Mouse (Mus musculus) ES-E14 (cell line): ENCODE measurements around the gene Dclk2. TPM values are rescaled to one million over a fixed set of nuclear protein-coding genes. Genes with fewer than 3 reads are reported as not detected.

ENCODE experiments used
- DNase-seq: peaks from one replicate; pipeline ENCODE4 v3.0.0-alpha.2; 2013; ENCODE audit warnings: low read depth, low spot score
- H3K27ac ChIP-seq: 2 replicates; pipeline ENCODE4 v1.5.1; 2012; ENCODE audit warnings: low read depth, mild to moderate bottlenecking, low read length, moderate library complexity, mixed read lengths; ENCODE audit not compliant: poor library complexity, insufficient read depth, severe bottlenecking
- H3K36me3 ChIP-seq: 2 replicates; pipeline ENCODE4 v1.6.1; 2012; ENCODE audit warnings: mild to moderate bottlenecking, low read length, moderate library complexity, mixed read lengths; ENCODE audit not compliant: control insufficient read depth, poor library complexity, insufficient read depth, severe bottlenecking
- H3K4me1 ChIP-seq, 2 experiments: fragments of 150-350 bp in 1 of 2; sonication (generic) in 1 of 2; 2 replicates each; pipeline ENCODE4 v1.6.1; 2012; ENCODE audit warnings: low read length in 2 of 2, mild to moderate bottlenecking in 1 of 2, mixed read lengths in 1 of 2; ENCODE audit not compliant: control insufficient read depth in 2 of 2, insufficient read depth in 2 of 2, poor library complexity in 1 of 2
- H3K4me3 ChIP-seq, 2 experiments: fragments of 150-350 bp in 1 of 2; sonication (generic) in 1 of 2; 2 replicates each; pipeline ENCODE4 v1.5.1; 2012; ENCODE audit warnings: low read length in 2 of 2, low read depth in 1 of 2, mild to moderate bottlenecking in 1 of 2, mixed read lengths in 1 of 2; ENCODE audit not compliant: insufficient read depth in 1 of 2, poor library complexity in 1 of 2, severe bottlenecking in 1 of 2
- H3K9ac ChIP-seq: 2 replicates; pipeline ENCODE4 v1.6.1; 2012; ENCODE audit warnings: low read depth, mild to moderate bottlenecking, low read length, mixed read lengths; ENCODE audit not compliant: poor library complexity, insufficient read depth, severe bottlenecking
- H3K9me3 ChIP-seq: fragments of 150-350 bp; sonication (generic); 2 replicates; pipeline ENCODE4 v1.6.1; 2012; ENCODE audit warnings: low read depth, mild to moderate bottlenecking, low read length; ENCODE audit not compliant: control insufficient read depth, insufficient read depth
- CHD2 ChIP-seq: IDR thresholded peaks from 2 replicates; pipeline ENCODE4 v1.6.1; 2014; ENCODE audit warnings: mild to moderate bottlenecking, low read depth, low read length, inconsistent platforms
- HCFC1 ChIP-seq: IDR thresholded peaks from 2 replicates; pipeline ENCODE4 v1.6.1; 2012; ENCODE audit warnings: low read length, inconsistent platforms, borderline replicate concordance; ENCODE audit not compliant: insufficient read depth
- MAFK ChIP-seq: IDR thresholded peaks from 2 replicates; pipeline ENCODE4 v1.6.1; 2014; ENCODE audit warnings: mild to moderate bottlenecking, low read depth, low read length, inconsistent platforms; ENCODE audit not compliant: insufficient read depth
- ZC3H11A ChIP-seq: IDR thresholded peaks from 2 replicates; pipeline ENCODE4 v1.6.1; 2012; ENCODE audit warnings: low read depth, mild to moderate bottlenecking, inconsistent platforms, low read length, borderline replicate concordance
- ZNF384 ChIP-seq: IDR thresholded peaks from 2 replicates; pipeline ENCODE4 v1.6.1; 2012; ENCODE audit warnings: low read depth, low read length, inconsistent platforms
- in situ Hi-C, 2 experiments: fragments of 600-800 bp; cut with MboI; formaldehyde crosslinking; loops; one replicate each; pipeline ENCODE4 v1.15.1; 2025; ENCODE audit warnings: low sequenced_read_pairs in 2 of 2, inconsistent platforms in 1 of 2; ENCODE audit not compliant: unreplicated experiment in 2 of 2
- total RNA-seq: library from RNA; depleted of rRNA; stranded (reverse); fragments of 300-350 nt; gene quantifications from 2 replicates; pipeline ENCODE4 v1.2.3, GENCODE M21; 2012

The Dclk2 gene
- total RNA-seq, 1 experiment, result 13.6 TPM

DNA sequence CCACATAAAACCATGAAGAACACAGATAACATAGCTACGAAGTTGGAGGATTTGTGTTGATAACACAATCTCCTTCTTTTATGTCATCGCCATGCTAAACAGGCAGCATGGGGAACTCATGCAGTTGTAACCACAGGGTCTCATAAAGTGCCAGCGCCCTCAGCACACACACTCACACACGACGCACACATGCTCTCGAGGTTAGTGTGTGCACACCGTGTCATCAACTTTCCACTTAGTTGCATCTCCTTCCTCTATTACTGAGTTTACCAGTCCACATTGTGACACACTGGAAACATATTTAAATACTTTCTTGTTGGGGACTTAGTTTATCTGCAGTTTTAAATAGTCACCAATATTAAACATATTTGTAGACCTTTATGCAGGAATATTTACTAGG, 38.4 kb upstream of the Dclk2 start:
- no peak overlapping the region for H3K27ac ChIP-seq
- no peak overlapping the region for H3K4me3 ChIP-seq
- no peaks in the 10 kb centered on the region for H3K9me3 ChIP-seq
- DNase-seq, result no peak
- no peak for TF ChIP-seq MAFK
- no peak for TF ChIP-seq ZNF384
- in situ Hi-C loops, result no loop called here
- no peaks in the 10 kb centered on the region for H3K36me3 ChIP-seq
- H3K9ac ChIP-seq, result no peak overlapping the region
- peaks cover 0 to 7% of the 10 kb centered on the region in 2 experiments; a peak in 1 of 4 replicates for H3K4me1 ChIP-seq

DNA sequence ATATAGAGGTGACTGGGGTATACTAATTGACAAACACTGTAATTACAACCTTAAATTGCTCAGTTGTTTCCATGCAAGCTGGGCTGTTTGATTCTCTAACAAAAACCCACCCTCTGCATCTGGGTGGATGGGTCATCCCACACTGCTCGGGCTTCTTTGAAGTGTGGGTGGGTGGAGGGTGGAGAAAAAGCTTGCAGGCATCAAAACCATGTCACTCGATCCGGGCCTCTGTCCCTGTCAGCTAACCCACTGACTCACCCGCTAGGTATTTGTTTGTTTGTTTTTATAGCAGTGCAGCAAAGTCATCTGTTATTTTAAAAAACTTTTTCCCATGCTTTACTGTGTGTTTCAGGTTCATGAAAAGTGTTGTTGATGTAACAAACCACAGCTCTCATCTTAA, 34.7 kb upstream of the Dclk2 start:
- H3K4me3 ChIP-seq, result no peak overlapping the region
- TF ChIP-seq CHD2, result no peak
- TF ChIP-seq ZNF384, result no peak
- TF ChIP-seq ZC3H11A, result no peak
- TF ChIP-seq HCFC1, result no peak
- no peak for TF ChIP-seq MAFK
- peaks cover 2 to 12% of the 10 kb centered on the region in 2 experiments; a peak in 1 of 4 replicates for H3K4me1 ChIP-seq
- in situ Hi-C loops, result no loop called here
- no peak overlapping the region for H3K9ac ChIP-seq
- DNase-seq, result no peak
- no peak overlapping the region for H3K27ac ChIP-seq
- no peaks in the 10 kb centered on the region for H3K9me3 ChIP-seq
- H3K36me3 ChIP-seq, result no peaks in the 10 kb centered on the region

DNA sequence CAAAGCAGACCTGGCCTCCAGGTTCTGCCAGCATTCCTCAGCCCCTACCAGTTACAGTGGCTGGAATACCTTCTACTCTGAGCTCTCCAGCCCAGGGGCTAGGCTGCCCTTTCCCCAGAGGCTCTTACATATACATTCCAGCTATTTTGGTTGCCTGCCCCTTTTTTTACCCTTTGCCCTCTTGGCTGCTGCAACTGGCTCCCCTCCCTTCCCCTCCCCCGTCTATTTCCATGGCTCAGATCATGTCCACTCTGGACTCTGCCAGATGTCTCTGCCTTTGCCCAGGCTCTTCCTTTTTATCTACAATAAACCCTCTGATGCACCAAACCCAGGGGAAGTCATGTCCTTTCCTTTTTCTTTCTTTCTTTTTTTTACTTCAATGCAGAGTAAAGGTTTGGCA, 33.9 kb upstream of the Dclk2 start:
- TF ChIP-seq HCFC1, result no peak
- no peak for TF ChIP-seq ZC3H11A
- TF ChIP-seq MAFK, result no peak
- no peak for TF ChIP-seq ZNF384
- no peak for TF ChIP-seq CHD2
- no peak overlapping the region for H3K9ac ChIP-seq
- H3K4me1 ChIP-seq, result peaks cover 5 to 9% of the 10 kb centered on the region in 2 experiments; a peak in 1 of 4 replicates
- no peak overlapping the region for H3K27ac ChIP-seq
- H3K9me3 ChIP-seq, result no peaks in the 10 kb centered on the region
- DNase-seq, result no peak
- H3K36me3 ChIP-seq, result no peaks in the 10 kb centered on the region
- in situ Hi-C loops, result no loop called here
- no peak overlapping the region for H3K4me3 ChIP-seq

DNA sequence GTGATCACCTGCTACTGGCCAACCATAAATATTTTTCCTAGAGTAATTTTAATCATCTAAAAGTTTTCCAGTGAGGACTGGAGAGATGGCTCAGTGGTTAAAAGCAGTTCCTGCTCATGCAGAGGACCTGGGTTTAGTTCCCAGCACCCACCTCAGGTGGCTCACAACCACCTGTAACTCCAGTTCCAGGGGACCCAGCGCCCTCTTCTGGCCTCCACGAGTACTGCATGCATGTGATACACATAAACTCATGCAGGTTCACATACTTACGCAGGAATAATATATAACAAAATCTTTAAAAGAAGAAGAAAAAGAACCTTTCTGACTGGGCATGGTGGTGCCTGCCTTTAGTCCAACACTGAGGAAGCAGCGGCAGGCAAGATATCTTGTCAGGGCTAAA, 33.2 kb upstream of the Dclk2 start:
- DNase-seq, result no peak
- in situ Hi-C loops, result no loop called here
- no peak for TF ChIP-seq MAFK
- TF ChIP-seq ZC3H11A, result 0 out of 2 replicates have a peak, but pooled peaks have one; percentile 8
- Histone ChIP-seq H3K9me3 (no peaks in the 10 kb centered on the region), H3K27ac (no peak overlapping the region), H3K4me1 (peaks cover 5 to 9% of the 10 kb centered on the region in 2 experiments; a peak in 1 of 4 replicates), H3K4me3 (no peak overlapping the region), H3K9ac (no peak overlapping the region), H3K36me3 (no peaks in the 10 kb centered on the region)

DNA sequence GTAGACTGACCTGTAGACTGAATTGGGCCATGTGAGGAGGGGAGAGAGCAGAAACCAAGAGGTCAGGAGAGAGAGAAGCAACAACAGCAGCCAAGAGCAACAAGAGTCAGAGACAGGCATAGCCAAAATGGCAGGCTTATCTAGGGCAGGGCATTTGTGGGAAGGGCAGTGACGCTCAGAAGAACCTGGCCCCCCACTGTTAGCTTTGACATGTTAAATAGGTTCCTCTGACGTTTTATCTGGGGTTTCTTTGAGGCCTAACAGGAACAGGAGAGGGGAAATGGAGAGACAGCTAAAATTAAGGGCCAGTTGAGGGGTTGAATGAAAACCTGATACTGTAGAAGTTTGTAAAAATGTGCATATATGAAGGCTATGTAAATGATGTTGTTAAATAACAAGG, 30.0 kb upstream of the Dclk2 start:
- Histone ChIP-seq H3K9ac (no peak overlapping the region; the same call in 1 of the 2 replicates), H3K27ac (peak overlapping the region; percentile 80; the same call in 1 of the 2 replicates), H3K4me1 (peaks cover 5 to 9% of the 10 kb centered on the region in 2 experiments; a peak in 1 of 4 replicates), H3K4me3 (no peak overlapping the region), H3K9me3 (no peaks in the 10 kb centered on the region), H3K36me3 (no peaks in the 10 kb centered on the region)
- in situ Hi-C loops, result no loop called here
- TF ChIP-seq ZNF384, result no peak
- no peak for TF ChIP-seq MAFK
- TF ChIP-seq ZC3H11A, result no peak
- TF ChIP-seq HCFC1, result no peak
- no peak for TF ChIP-seq CHD2
- peak; percentile 69 for DNase-seq
